Mouse (Mus musculus): ENCODE results near the gene Cenpu.

Cenpu gene

GRCm38 (mm10) chr8:46551615-46552440 is at the start of gene Cenpu:
Cenpu (plus strand) TSS chr8:46552028.
- DNase-seq = peak; percentile 100

GRCm38 (mm10) chr8:46502333-46503071 is 49.3 kb upstream of the Cenpu start:
- DNase-seq = no peak

- DNase-seq = no peak
Measured at GRCm38 (mm10) chr8:46503072-46503695, 48.6 kb upstream of the Cenpu start.

- DNase-seq = no peak
Measured at GRCm38 (mm10) chr8:46504196-46504595, 47.6 kb upstream of the Cenpu start.

- peak; percentile 19 for DNase-seq
Measured at GRCm38 (mm10) chr8:46508488-46509395, 43.1 kb upstream of the Cenpu start.

GRCm38 (mm10) chr8:46509474-46509873 is 42.4 kb upstream of the Cenpu start:
- DNase-seq = no peak

GRCm38 (mm10) chr8:46511336-46511735 is 40.5 kb upstream of the Cenpu start:
- DNase-seq = no peak

- no peak for DNase-seq
Measured at GRCm38 (mm10) chr8:46512538-46512937, 39.3 kb upstream of the Cenpu start.

- no peak for DNase-seq
Measured at GRCm38 (mm10) chr8:46514027-46514426, 37.8 kb upstream of the Cenpu start.

GRCm38 (mm10) chr8:46520667-46521066 is 31.2 kb upstream of the Cenpu start:
- no peak for DNase-seq

GRCm38 (mm10) chr8:46526098-46526497 is 25.7 kb upstream of the Cenpu start:
- DNase-seq = no peak

GRCm38 (mm10) chr8:46526821-46527220 is 25.0 kb upstream of the Cenpu start:
- no peak for DNase-seq

- DNase-seq = no peak
Measured at GRCm38 (mm10) chr8:46529508-46529907, 22.3 kb upstream of the Cenpu start.

GRCm38 (mm10) chr8:46530541-46530940 is 21.3 kb upstream of the Cenpu start:
- no peak for DNase-seq

- DNase-seq = no peak
Measured at GRCm38 (mm10) chr8:46533926-46534325, 17.9 kb upstream of the Cenpu start.

- DNase-seq = no peak
Measured at GRCm38 (mm10) chr8:46539701-46540100, 12.1 kb upstream of the Cenpu start.

- DNase-seq = no peak
Measured at GRCm38 (mm10) chr8:46543191-46543590, 8.6 kb upstream of the Cenpu start.

GRCm38 (mm10) chr8:46543662-46544061 is 8.2 kb upstream of the Cenpu start:
- DNase-seq = no peak

- DNase-seq = no peak
Measured at GRCm38 (mm10) chr8:46545854-46546253, 6.0 kb upstream of the Cenpu start.

GRCm38 (mm10) chr8:46546431-46547176 is 5.2 kb upstream of the Cenpu start:
- no peak for DNase-seq

GRCm38 (mm10) chr8:46547245-46547644 is 4.6 kb upstream of the Cenpu start:
- DNase-seq = peak; percentile 23

GRCm38 (mm10) chr8:46550058-46550457 is 1.8 kb upstream of the Cenpu start:
- DNase-seq = no peak

All from cerebellum, adult 8-10 months (tissue).